Mouse (Mus musculus) mature B cell (primary cell): Measurements from ENCODE around the gene Gm4175.
"Not testable (repeated sequence)": the region's sequence is repeated elsewhere in the genome, so short reads cannot be mapped to it uniquely, and the experiment has no call there.

ENCODE experiments used
- in situ Hi-C: fragments of 300-500 bp; cut with MboI; formaldehyde crosslinking; loops from 2 replicates; pipeline ENCODE4 v1.14.3; 2019

The Gm4175 gene

GRCm38 (mm10) chr7:21761375-21761774 lies at the start of gene Gm4175:
TSS of gene Gm4175 (minus strand) at chr7:21761475.
- in situ Hi-C loops, result not testable (repeated sequence)

DNA sequence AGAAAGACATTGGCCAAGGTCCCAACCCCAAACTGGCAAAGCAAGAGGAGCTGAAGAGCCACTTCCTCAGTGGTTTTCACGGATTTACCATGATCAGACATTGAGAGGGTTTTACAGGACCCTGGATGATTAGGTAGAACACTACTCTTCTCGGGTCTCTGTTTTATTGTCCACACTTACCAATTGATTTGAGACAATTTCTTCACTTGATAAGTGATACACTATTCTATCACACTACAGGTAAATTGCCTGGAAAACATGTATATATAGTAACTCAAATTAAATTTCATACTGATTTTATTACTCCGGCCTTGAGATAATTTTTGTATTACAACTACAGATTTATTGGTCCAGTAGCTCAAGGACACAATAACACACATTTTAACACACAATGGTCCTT lies 35.4 kb upstream of the Gm4175 start, which contains the start of gene Gm4177:
Gene Gm4177 (minus strand): TSS at position 101 of the 400 bp plus-strand sequence.
- in situ Hi-C loops, result not testable (repeated sequence)
